Mouse (Mus musculus): ENCODE measurements around the gene Ptprd. TPM values are rescaled to one million over a fixed set of nuclear protein-coding genes. Genes with fewer than 3 reads are reported as not detected.
A peak's percentile ranks its signal among the peaks of the same experiment; 100 is the strongest.

Gene Ptprd
- polyA plus RNA-seq, 1 experiment from 2014 or later = 10.0 TPM

- Histone ChIP-seq H3K9ac (ENCODE audit: low read length) (no peak overlapping the region), H3K4me1 (ENCODE audit: control insufficient read depth, insufficient read depth, low read length) (no peaks in the 10 kb centered on the region), H3K27me3 (ENCODE audit: control insufficient read depth, insufficient read depth, low read length) (no peaks in the 10 kb centered on the region), H3K4me2 (ENCODE audit: low read depth, low read length) (no peak overlapping the region), H3K36me3 (ENCODE audit: control insufficient read depth, insufficient read depth) (no peaks in the 10 kb centered on the region), H3K4me3 (ENCODE audit: low read length) (no peak overlapping the region), H3K27ac (ENCODE audit: low read length) (no peak overlapping the region), H3K9me3 (replicated peaks; ENCODE audit: control insufficient read depth, low read length) (no peaks in the 10 kb centered on the region)
- ATAC-seq (replicated peaks; ENCODE audit: extremely low read depth, insufficient read depth, low FRiP score) = no peak
- 59% methylated on average over 2 of the region's 2 CpGs for WGBS
These were observed 1670.0 kb downstream of the Ptprd start for GRCm38 (mm10) chr4:76541769-76542168.

DNA sequence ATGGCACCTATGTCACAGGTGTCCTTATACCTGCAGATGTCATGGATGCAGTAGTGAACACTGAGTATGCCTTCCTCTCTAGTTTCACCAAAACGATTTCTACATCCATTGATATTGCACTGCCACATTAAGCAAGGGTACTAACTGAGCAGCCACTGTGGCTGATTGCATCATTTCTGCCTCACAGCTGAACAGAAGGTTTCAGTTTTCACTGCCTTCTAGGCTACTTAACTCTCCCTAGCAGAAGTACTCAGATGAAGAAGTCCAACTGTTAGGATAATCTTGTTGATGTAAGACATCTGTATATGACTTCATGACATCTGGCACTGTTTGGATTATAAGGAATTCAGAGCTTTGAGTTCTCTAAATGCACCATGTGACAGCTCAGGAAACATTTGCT, 1678.8 kb downstream of the Ptprd start:
- no peak overlapping the region for H3K4me2 ChIP-seq (ENCODE audit: low read depth, low read length)
- no peaks in the 10 kb centered on the region for H3K4me1 ChIP-seq (ENCODE audit: control insufficient read depth, insufficient read depth, low read length)
- H3K9me3 ChIP-seq (replicated peaks; ENCODE audit: control insufficient read depth, low read length) = peaks cover 7% of the 10 kb centered on the region; the same call in 1 of the 2 replicates
- no peak for ATAC-seq (replicated peaks; ENCODE audit: extremely low read depth, insufficient read depth, low FRiP score)
- H3K4me3 ChIP-seq (ENCODE audit: low read length) = no peak overlapping the region
- WGBS = 56% methylated on average over 1 of the region's 1 CpGs
- H3K27ac ChIP-seq (ENCODE audit: low read length) = no peak overlapping the region
- H3K36me3 ChIP-seq (ENCODE audit: control insufficient read depth, insufficient read depth) = no peaks in the 10 kb centered on the region
- H3K9ac ChIP-seq (ENCODE audit: low read length) = no peak overlapping the region
- H3K27me3 ChIP-seq (ENCODE audit: control insufficient read depth, insufficient read depth, low read length) = no peaks in the 10 kb centered on the region

DNA sequence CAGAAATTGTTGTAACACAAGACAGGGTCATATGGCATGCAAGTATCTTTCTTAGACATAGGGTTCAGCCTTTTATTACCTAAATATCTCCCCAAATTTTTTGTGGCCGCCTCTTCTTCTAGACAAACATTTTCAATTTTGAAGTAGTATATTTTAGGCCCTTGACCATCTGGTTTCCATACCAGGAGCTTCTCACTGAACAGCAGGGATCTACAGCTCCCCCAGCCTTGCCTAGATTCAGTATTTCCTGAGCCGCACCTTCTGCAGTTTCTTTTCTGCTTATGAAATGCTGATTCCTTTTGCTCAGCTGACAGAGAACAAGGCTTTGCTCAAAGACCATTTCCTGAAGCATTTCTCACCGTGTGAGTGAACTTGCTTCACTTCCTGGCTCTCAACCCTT, 1686.5 kb downstream of the Ptprd start:
- H3K4me2 ChIP-seq (ENCODE audit: low read depth, low read length) = no peak overlapping the region
- H3K27me3 ChIP-seq (ENCODE audit: control insufficient read depth, insufficient read depth, low read length) = no peaks in the 10 kb centered on the region
- no peaks in the 10 kb centered on the region for H3K4me1 ChIP-seq (ENCODE audit: control insufficient read depth, insufficient read depth, low read length)
- ATAC-seq (replicated peaks; ENCODE audit: extremely low read depth, insufficient read depth, low FRiP score) = no peak
- H3K4me3 ChIP-seq (ENCODE audit: low read length) = no peak overlapping the region
- 67% methylated on average over 3 of the region's 3 CpGs for WGBS
- no peak overlapping the region for H3K9ac ChIP-seq (ENCODE audit: low read length)
- no peak overlapping the region for H3K27ac ChIP-seq (ENCODE audit: low read length)
- H3K36me3 ChIP-seq (ENCODE audit: control insufficient read depth, insufficient read depth) = no peaks in the 10 kb centered on the region
- peaks cover 7% of the 10 kb centered on the region; the same call in 1 of the 2 replicates for H3K9me3 ChIP-seq (replicated peaks; ENCODE audit: control insufficient read depth, low read length)

DNA sequence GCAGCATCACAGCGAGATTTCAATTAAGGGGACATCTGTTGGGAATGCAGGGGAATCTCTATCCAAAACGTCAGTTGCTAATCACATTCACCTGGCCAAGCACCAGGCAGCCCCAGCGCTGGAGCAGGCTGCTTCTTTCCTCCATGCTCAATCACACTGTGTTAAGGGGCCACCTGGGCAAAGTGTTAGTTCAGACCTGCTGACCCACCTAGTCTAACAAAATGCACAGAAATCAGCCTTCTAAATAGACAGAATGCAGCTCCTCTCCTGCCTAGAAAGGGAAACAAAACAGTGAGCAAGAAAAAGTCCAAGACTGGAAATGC, 1708.5 kb downstream of the Ptprd start:
- no peak overlapping the region for H3K4me2 ChIP-seq (ENCODE audit: low read depth, low read length)
- ATAC-seq (replicated peaks; ENCODE audit: extremely low read depth, insufficient read depth, low FRiP score) = no peak
- no peaks in the 10 kb centered on the region for H3K4me1 ChIP-seq (ENCODE audit: control insufficient read depth, insufficient read depth, low read length)
- no peaks in the 10 kb centered on the region for H3K36me3 ChIP-seq (ENCODE audit: control insufficient read depth, insufficient read depth)
- no peaks in the 10 kb centered on the region for H3K27me3 ChIP-seq (ENCODE audit: control insufficient read depth, insufficient read depth, low read length)
- H3K9me3 ChIP-seq (replicated peaks; ENCODE audit: control insufficient read depth, low read length) = no peaks in the 10 kb centered on the region
- 33% methylated on average over 3 of the region's 3 CpGs for WGBS
- H3K9ac ChIP-seq (ENCODE audit: low read length) = no peak overlapping the region
- no peak overlapping the region for H3K4me3 ChIP-seq (ENCODE audit: low read length)
- H3K27ac ChIP-seq (ENCODE audit: low read length) = no peak overlapping the region

DNA sequence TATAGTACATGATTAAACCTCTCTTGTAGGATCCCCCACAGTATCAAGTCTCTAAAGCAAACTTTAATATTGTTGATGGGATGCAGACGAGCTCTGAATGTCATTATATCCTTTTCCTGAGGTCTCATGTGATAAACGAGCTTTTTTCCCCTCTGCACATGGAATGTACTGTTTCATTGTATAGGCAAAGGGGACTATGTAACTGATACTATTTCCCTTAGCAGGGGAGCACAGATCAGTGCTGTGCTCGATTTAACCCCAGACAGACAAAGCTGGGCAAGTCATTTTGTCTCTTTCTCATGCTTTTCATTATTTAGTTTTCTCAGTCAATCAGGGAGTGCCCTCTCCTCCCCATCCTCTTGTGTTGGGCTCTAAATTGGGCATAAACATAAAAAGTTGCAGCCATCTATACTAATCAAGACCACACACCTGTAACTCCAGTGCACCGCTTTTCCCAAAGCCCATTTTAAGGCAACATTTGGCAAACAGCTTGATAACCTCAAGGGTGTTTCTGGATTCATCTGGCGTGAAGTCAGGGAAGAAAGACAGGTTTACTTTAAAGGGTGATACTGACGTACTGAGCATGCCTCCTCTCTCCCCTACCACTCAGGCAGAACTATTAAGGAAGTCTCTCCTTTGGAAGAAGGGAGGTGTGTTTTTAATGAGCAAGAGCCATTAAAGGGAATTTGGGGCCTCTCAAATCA, 1709.0 kb downstream of the Ptprd start:
- H3K27me3 ChIP-seq (ENCODE audit: control insufficient read depth, insufficient read depth, low read length) = no peaks in the 10 kb centered on the region
- no peak for ATAC-seq (replicated peaks; ENCODE audit: extremely low read depth, insufficient read depth, low FRiP score)
- no peak overlapping the region for H3K9ac ChIP-seq (ENCODE audit: low read length)
- H3K9me3 ChIP-seq (replicated peaks; ENCODE audit: control insufficient read depth, low read length) = no peaks in the 10 kb centered on the region
- 53% methylated on average over 6 of the region's 6 CpGs for WGBS
- no peaks in the 10 kb centered on the region for H3K4me1 ChIP-seq (ENCODE audit: control insufficient read depth, insufficient read depth, low read length)
- no peak overlapping the region for H3K4me3 ChIP-seq (ENCODE audit: low read length)
- no peak overlapping the region for H3K27ac ChIP-seq (ENCODE audit: low read length)
- no peak overlapping the region for H3K4me2 ChIP-seq (ENCODE audit: low read depth, low read length)
- no peaks in the 10 kb centered on the region for H3K36me3 ChIP-seq (ENCODE audit: control insufficient read depth, insufficient read depth)

DNA sequence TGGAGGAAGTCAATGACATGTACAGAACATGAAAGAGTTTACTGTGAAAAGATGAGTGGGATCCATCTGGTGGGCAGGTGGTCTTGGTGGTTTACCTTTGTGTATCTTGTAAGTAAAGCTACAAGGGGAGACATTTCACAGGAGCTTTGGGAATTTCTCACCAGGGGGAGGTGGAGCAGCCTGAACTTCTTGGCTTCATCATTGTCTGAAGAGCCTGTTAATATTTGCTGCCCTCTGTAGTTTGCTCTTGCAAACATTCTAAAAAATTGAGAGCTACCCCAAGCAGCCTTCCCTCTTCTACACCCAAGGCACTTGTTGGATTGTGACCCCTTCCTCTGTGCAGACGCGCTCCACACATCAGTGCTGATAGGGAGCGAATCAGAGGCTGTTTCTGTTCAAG, 1725.9 kb downstream of the Ptprd start:
- Histone ChIP-seq H3K27me3 (ENCODE audit: control insufficient read depth, insufficient read depth, low read length) (no peaks in the 10 kb centered on the region), H3K27ac (ENCODE audit: low read length) (no peak overlapping the region), H3K36me3 (ENCODE audit: control insufficient read depth, insufficient read depth) (no peaks in the 10 kb centered on the region), H3K9ac (ENCODE audit: low read length) (no peak overlapping the region), H3K4me3 (ENCODE audit: low read length) (no peak overlapping the region), H3K9me3 (replicated peaks; ENCODE audit: control insufficient read depth, low read length) (no peaks in the 10 kb centered on the region), H3K4me2 (ENCODE audit: low read depth, low read length) (no peak overlapping the region), H3K4me1 (ENCODE audit: control insufficient read depth, insufficient read depth, low read length) (peaks cover 9% of the 10 kb centered on the region)
- WGBS = 58% methylated on average over 3 of the region's 3 CpGs
- no peak for ATAC-seq (replicated peaks; ENCODE audit: extremely low read depth, insufficient read depth, low FRiP score)

GRCm38 (mm10) chr4:76468366-76469100, 1743.2 kb downstream of the Ptprd start:
- H3K36me3 ChIP-seq (ENCODE audit: control insufficient read depth, insufficient read depth) = no peaks in the 10 kb centered on the region
- H3K9ac ChIP-seq (ENCODE audit: low read length) = no peak overlapping the region
- no peaks in the 10 kb centered on the region for H3K4me1 ChIP-seq (ENCODE audit: control insufficient read depth, insufficient read depth, low read length)
- no peaks in the 10 kb centered on the region for H3K27me3 ChIP-seq (ENCODE audit: control insufficient read depth, insufficient read depth, low read length)
- WGBS = 62% methylated on average over 3 of the region's 3 CpGs
- no peak overlapping the region for H3K4me2 ChIP-seq (ENCODE audit: low read depth, low read length)
- no peak overlapping the region for H3K4me3 ChIP-seq (ENCODE audit: low read length)
- no peak overlapping the region for H3K27ac ChIP-seq (ENCODE audit: low read length)
- H3K9me3 ChIP-seq (replicated peaks; ENCODE audit: control insufficient read depth, low read length) = no peaks in the 10 kb centered on the region
- ATAC-seq (replicated peaks; ENCODE audit: extremely low read depth, insufficient read depth, low FRiP score) = no peak

- Histone ChIP-seq H3K27ac (ENCODE audit: low read length) (no peak overlapping the region), H3K4me3 (ENCODE audit: low read length) (no peak overlapping the region), H3K9me3 (replicated peaks; ENCODE audit: control insufficient read depth, low read length) (no peaks in the 10 kb centered on the region), H3K27me3 (ENCODE audit: control insufficient read depth, insufficient read depth, low read length) (no peaks in the 10 kb centered on the region), H3K36me3 (ENCODE audit: control insufficient read depth, insufficient read depth) (no peaks in the 10 kb centered on the region), H3K4me1 (ENCODE audit: control insufficient read depth, insufficient read depth, low read length) (peaks cover 12% of the 10 kb centered on the region), H3K4me2 (ENCODE audit: low read depth, low read length) (no peak overlapping the region), H3K9ac (ENCODE audit: low read length) (no peak overlapping the region)
- ATAC-seq (replicated peaks; ENCODE audit: extremely low read depth, insufficient read depth, low FRiP score) = no peak
- WGBS = 59% methylated on average over 1 of the region's 1 CpGs
These were observed 1747.1 kb downstream of the Ptprd start for GRCm38 (mm10) chr4:76464682-76465081.

GRCm38 (mm10) chr4:76461336-76461735, 1750.4 kb downstream of the Ptprd start:
- peaks cover 23% of the 10 kb centered on the region for H3K4me1 ChIP-seq (ENCODE audit: control insufficient read depth, insufficient read depth, low read length)
- peak overlapping the region; percentile 67 for H3K27ac ChIP-seq (ENCODE audit: low read length)
- ATAC-seq (replicated peaks; ENCODE audit: extremely low read depth, insufficient read depth, low FRiP score) = peak; percentile 77
- WGBS = 18% methylated on average over 5 of the region's 5 CpGs
- peak overlapping the region; percentile 39 for H3K4me2 ChIP-seq (ENCODE audit: low read depth, low read length)
- no peak overlapping the region for H3K4me3 ChIP-seq (ENCODE audit: low read length)
- H3K9me3 ChIP-seq (replicated peaks; ENCODE audit: control insufficient read depth, low read length) = no peaks in the 10 kb centered on the region
- no peak overlapping the region for H3K9ac ChIP-seq (ENCODE audit: low read length)
- no peaks in the 10 kb centered on the region for H3K36me3 ChIP-seq (ENCODE audit: control insufficient read depth, insufficient read depth)
- H3K27me3 ChIP-seq (ENCODE audit: control insufficient read depth, insufficient read depth, low read length) = no peaks in the 10 kb centered on the region

Data from heart, embryonic 16.5 days (tissue).